Mouse (Mus musculus) brain, adult 2 months (tissue): ENCODE results near the gene 4932438H23Rik.

Source experiments
- DNase-seq: peaks from one replicate; pipeline ENCODE4 v3.0.0; 2011; ENCODE audit warnings: low read depth, low spot score

The 4932438H23Rik gene

DNA sequence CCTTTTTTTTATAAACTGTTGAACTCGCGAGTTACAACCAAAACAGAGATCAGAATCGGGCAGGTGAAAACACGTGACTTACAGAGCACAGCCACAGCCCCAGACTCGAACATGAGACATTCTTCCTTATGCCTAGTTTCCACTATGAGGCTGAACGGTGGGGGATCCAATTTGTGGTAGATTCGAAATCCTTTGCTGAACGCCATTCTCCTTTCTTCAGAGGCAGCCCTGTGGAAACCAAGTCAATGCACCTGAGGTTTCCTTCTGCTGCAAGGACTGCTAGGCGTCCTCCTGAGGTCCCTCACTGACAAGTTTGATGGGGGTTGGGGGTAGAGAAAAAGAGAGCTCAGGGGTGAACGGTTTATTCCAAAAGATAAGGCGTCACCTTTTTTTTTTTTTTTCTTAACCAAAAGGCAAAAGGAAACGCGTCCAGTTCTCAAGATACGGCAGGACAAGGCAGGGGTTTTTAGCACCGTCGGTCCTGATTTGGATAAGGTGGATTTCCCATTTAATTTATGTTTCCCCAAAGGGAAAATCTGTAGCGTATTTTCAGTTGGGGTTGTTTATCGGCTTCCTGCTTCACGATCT lies 84.9 kb downstream of the 4932438H23Rik start:
- DNase-seq: peak; percentile 55

GRCm38 (mm10) chr16:91004915-91005538 lies 89.9 kb downstream of the 4932438H23Rik start:
- no peak for DNase-seq
